Mouse (Mus musculus) c-Kit-positive CD71-positive TER-119-positive erythroid progenitor cells, embryonic 14.5 days (primary cell): Measurements from ENCODE around the gene Olfr918.
A peak's percentile ranks its signal among the peaks of the same experiment; 100 is the strongest.

Experiments
- DNase-seq: peaks from one replicate; pipeline ENCODE4 v3.0.0-alpha.2; 2013; ENCODE audit warnings: low spot score

Gene Olfr918

GRCm38 (mm10) chr9:38674501-38674900, at the start of gene Olfr918:
Gene Olfr918, minus strand, starts transcription at chr9:38674601.
- no peak for DNase-seq

DNA sequence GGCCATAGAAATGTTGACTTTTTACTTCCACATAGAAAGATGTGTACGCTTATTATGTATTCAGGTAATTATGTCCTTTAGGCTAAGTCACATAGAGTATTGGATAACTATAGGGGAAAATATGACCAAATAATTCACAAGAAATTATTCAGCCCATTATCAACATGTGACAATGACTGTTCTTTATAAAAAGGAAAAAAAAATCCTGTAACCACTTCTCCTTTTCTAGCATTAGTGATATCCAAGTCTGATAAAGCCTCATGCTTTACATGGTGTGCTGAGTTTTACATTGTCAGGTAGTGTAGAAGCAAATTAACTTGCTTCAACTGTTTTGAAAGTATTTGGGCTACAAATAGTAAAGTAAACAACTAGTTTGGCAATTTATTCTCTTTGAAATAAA, 49.6 kb upstream of the Olfr918 start:
- no peak for DNase-seq

GRCm38 (mm10) chr9:38718927-38719441, 44.6 kb upstream of the Olfr918 start:
- peak; percentile 22 for DNase-seq

DNA sequence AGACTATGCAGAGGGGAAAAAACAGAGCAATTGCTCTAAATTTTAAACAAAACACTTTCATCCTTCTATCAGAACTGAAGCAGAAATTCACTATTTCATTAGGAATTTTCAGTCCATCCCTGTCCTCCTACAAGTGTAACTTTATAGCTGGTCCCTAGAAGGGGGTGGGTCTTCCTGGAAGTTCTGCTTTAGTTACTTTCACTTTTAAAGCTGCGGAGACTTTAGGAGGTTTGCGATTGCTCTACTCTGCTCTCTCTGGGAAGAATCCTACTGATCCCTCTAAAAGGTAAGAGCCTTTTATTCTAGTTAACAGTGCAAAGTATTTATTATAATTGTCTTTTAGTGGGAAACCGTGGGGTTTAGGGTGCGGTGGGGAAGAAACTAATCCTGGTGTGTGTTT, 43.7 kb upstream of the Olfr918 start, which contains the start of gene Vwa5a:
TSS of gene Vwa5a (plus strand) at position 167 of the 400 bp plus-strand sequence.
- peak; percentile 36 for DNase-seq

GRCm38 (mm10) chr9:38672887-38673286, 1.5 kb downstream of the Olfr918 start:
- no peak for DNase-seq

GRCm38 (mm10) chr9:38665742-38666141, 8.7 kb downstream of the Olfr918 start, which contains the start of gene Olfr917:
Gene Olfr917, minus strand, starts transcription at chr9:38665842.
- DNase-seq: no peak

DNA sequence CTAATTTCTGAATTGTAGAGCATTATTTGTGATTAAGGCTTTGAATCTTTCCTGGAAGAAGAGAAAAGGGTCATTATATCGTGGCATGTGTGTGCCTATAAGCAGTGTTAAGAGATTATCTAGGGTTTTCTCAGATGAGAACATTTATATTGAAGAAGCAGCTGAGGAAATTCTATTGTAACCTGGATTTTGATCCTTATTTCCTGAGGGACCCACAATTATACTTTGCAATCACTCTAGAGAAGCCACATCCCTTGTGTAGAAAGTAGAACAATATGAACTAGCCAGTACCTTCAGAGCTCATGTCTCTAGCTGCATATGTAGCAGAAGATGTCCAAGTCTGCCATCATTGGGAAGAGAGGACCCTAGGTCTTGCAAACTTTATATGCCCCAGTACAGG, 14.6 kb downstream of the Olfr918 start, which contains the start of gene Olfr916:
TSS of gene Olfr916 (minus strand) at position 101 of the 400 bp plus-strand sequence.
- no peak for DNase-seq

DNA sequence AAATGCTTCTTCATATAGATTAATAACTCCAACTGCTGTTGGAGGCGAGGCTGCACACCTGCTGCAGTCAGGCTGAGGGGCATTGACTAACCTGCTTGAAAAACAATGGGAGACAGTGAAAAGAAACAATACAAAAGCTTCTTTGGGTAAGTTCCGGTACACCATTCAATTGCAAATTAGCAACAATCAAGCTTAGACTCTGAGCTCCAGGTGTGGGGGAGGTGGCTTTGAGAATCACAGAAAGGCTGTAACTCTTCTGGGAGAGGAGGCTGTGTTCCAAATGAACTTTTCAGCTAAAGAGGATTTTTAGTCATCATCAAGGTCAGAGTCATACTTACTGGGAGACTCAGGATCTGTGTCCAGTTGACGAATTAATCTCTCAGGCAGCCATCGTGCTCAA, 42.0 kb downstream of the Olfr918 start:
- no peak for DNase-seq
